Comparison of ENCODE assay signal across 24 mouse cellular contexts in genomic region chr6:107474125-107474524, GRCm38 (mm10). TPM values are rescaled to one million over a fixed set of nuclear protein-coding genes. Genes with fewer than 3 reads are reported as not detected.
DNase-seq lines count a peak whose midpoint lies in the region; ATAC-seq and TF ChIP-seq lines count a peak whose summit lies in the region.
"Had no signal": no experiment of that assay in that cellular context is flagged by ENCODE, and none has a peak within 500 bp of the region (broad histone marks: within the 10 kb centered on the region; RNA-seq: fewer than 3 reads in every experiment).

No protein-coding gene starts in this region.

- no peaks in the 10 kb centered on the region for H3K9me3 ChIP-seq in embryonic facial prominence, embryonic 14.5 days (ENCODE audit: control insufficient read depth, low read length)
- no peaks in the 10 kb centered on the region for H3K9me3 ChIP-seq in embryonic facial prominence, embryonic 10.5 days
- no peaks in the 10 kb centered on the region for H3K9me3 ChIP-seq in hindbrain, postnatal 0 days (ENCODE audit: low read length)
- no peaks in the 10 kb centered on the region for H3K9me3 ChIP-seq in hindbrain, embryonic 16.5 days (ENCODE audit: control insufficient read depth, low read length)
- H3K9me3 ChIP-seq in midbrain, postnatal 0 days (ENCODE audit: low read length) = no peaks in the 10 kb centered on the region
- no peaks in the 10 kb centered on the region for H3K9me3 ChIP-seq in midbrain, embryonic 15.5 days
- H3K9me3 ChIP-seq: embryonic facial prominence, embryonic 13.5 days; heart, embryonic 15.5 days; hindbrain, embryonic 13.5 days had no signal

- no peak for TF ChIP-seq CTCF in hindbrain, postnatal 0 days (IDR thresholded peaks at IDR 0.05; ENCODE audit: low read depth)
- TF ChIP-seq CTCF in midbrain, postnatal 0 days (IDR thresholded peaks at IDR 0.05) = no peak

- no peak overlapping the region for H3K27ac ChIP-seq in embryonic facial prominence, embryonic 14.5 days (replicated peaks; ENCODE audit: low read depth, low read length)
- H3K27ac ChIP-seq in embryonic facial prominence, embryonic 10.5 days (replicated peaks) = no peak overlapping the region
- H3K27ac ChIP-seq in hindbrain, postnatal 0 days = no peak overlapping the region
- H3K27ac ChIP-seq in hindbrain, embryonic 16.5 days (ENCODE audit: low read depth, low read length) = no peak overlapping the region
- H3K27ac ChIP-seq in midbrain, postnatal 0 days (ENCODE audit: low read depth, low read length) = no peak overlapping the region
- no peak overlapping the region for H3K27ac ChIP-seq in midbrain, embryonic 15.5 days
- H3K27ac ChIP-seq: embryonic facial prominence, embryonic 13.5 days; heart, adult 2 months; heart, embryonic 15.5 days; hindbrain, embryonic 13.5 days had no signal

- DNase-seq in embryonic facial prominence, embryonic 14.5 days (ENCODE audit: low spot score) = peak; percentile 70
- DNase-seq in embryonic facial prominence, embryonic 10.5 days (ENCODE audit: low spot score) = no peak
- peak; percentile 12 for DNase-seq in hindbrain, postnatal 0 days (ENCODE audit: low spot score)
- DNase-seq in midbrain, postnatal 0 days (ENCODE audit: low spot score) = peak; percentile 4
- DNase-seq in spleen, postnatal 14 days (ENCODE audit: low spot score in 2 of 2) = no peak
- DNase-seq: adrenal gland, adult 8-10 months; adrenal gland, postnatal 36 days; B cell, adult 2 months; cerebellum, adult 11 months; cerebellum, adult 8-10 months; cerebellum, postnatal 14 days; gastrocnemius, postnatal 14 days; heart, adult 2 months; heart, postnatal 14 days had no signal

- H3K4me3 ChIP-seq in embryonic facial prominence, embryonic 14.5 days (ENCODE audit: low read depth, low read length) = no peak overlapping the region
- H3K4me3 ChIP-seq in embryonic facial prominence, embryonic 10.5 days = no peak overlapping the region
- no peak overlapping the region for H3K4me3 ChIP-seq in hindbrain, postnatal 0 days (ENCODE audit: low read length)
- H3K4me3 ChIP-seq in hindbrain, embryonic 16.5 days (ENCODE audit: low read length) = no peak overlapping the region
- no peak overlapping the region for H3K4me3 ChIP-seq in midbrain, postnatal 0 days (ENCODE audit: low read depth, low read length)
- no peak overlapping the region for H3K4me3 ChIP-seq in midbrain, embryonic 15.5 days
- H3K4me3 ChIP-seq: embryonic facial prominence, embryonic 13.5 days; heart, adult 2 months; heart, embryonic 15.5 days; hindbrain, embryonic 13.5 days had no signal

- H3K9ac ChIP-seq in embryonic facial prominence, embryonic 14.5 days (ENCODE audit: low read depth, low read length) = no peak overlapping the region
- H3K9ac ChIP-seq in hindbrain, postnatal 0 days (replicated peaks; ENCODE audit: low read length) = no peak overlapping the region
- H3K9ac ChIP-seq in hindbrain, embryonic 16.5 days (ENCODE audit: low read depth, low read length) = no peak overlapping the region
- H3K9ac ChIP-seq in midbrain, postnatal 0 days (replicated peaks; ENCODE audit: low read length, poor library complexity, severe bottlenecking) = no peak overlapping the region
- H3K9ac ChIP-seq in midbrain, embryonic 15.5 days = no peak overlapping the region
- H3K9ac ChIP-seq: embryonic facial prominence, embryonic 13.5 days; heart, embryonic 15.5 days; hindbrain, embryonic 13.5 days had no signal

- 73% methylated on average over 4 of the region's 4 CpGs for WGBS in embryonic facial prominence, embryonic 14.5 days
- 86% methylated on average over 4 of the region's 4 CpGs for WGBS in embryonic facial prominence, embryonic 10.5 days
- WGBS in hindbrain, postnatal 0 days = 73% methylated on average over 4 of the region's 4 CpGs
- 70% methylated on average over 4 of the region's 4 CpGs for WGBS in hindbrain, embryonic 16.5 days
- 71% methylated on average over 4 of the region's 4 CpGs for WGBS in midbrain, postnatal 0 days
- 76% methylated on average over 4 of the region's 4 CpGs for WGBS in midbrain, embryonic 15.5 days

- H3K4me2 ChIP-seq in embryonic facial prominence, embryonic 14.5 days (ENCODE audit: low read depth, low read length) = no peak overlapping the region
- no peak overlapping the region for H3K4me2 ChIP-seq in hindbrain, postnatal 0 days (ENCODE audit: low read depth, low read length)
- H3K4me2 ChIP-seq in hindbrain, embryonic 16.5 days (ENCODE audit: low read length) = no peak overlapping the region
- H3K4me2 ChIP-seq in midbrain, postnatal 0 days (ENCODE audit: low read depth, low read length, poor library complexity, severe bottlenecking) = no peak overlapping the region
- H3K4me2 ChIP-seq in midbrain, embryonic 15.5 days = no peak overlapping the region
- H3K4me2 ChIP-seq: embryonic facial prominence, embryonic 13.5 days; heart, embryonic 11.5 days; heart, embryonic 15.5 days; hindbrain, embryonic 13.5 days had no signal

- H3K36me3 ChIP-seq in embryonic facial prominence, embryonic 14.5 days (ENCODE audit: control insufficient read depth, insufficient read depth, low read length) = no peaks in the 10 kb centered on the region
- H3K36me3 ChIP-seq in embryonic facial prominence, embryonic 10.5 days (replicated peaks) = no peaks in the 10 kb centered on the region
- H3K36me3 ChIP-seq in hindbrain, postnatal 0 days (ENCODE audit: insufficient read depth, low read length) = no peaks in the 10 kb centered on the region
- no peaks in the 10 kb centered on the region for H3K36me3 ChIP-seq in hindbrain, embryonic 16.5 days (ENCODE audit: control insufficient read depth, insufficient read depth, low read length)
- no peaks in the 10 kb centered on the region for H3K36me3 ChIP-seq in midbrain, postnatal 0 days (ENCODE audit: insufficient read depth, low read length)
- no peaks in the 10 kb centered on the region for H3K36me3 ChIP-seq in midbrain, embryonic 15.5 days (replicated peaks)
- H3K36me3 ChIP-seq: embryonic facial prominence, embryonic 13.5 days; G1E; heart, embryonic 15.5 days; hindbrain, embryonic 13.5 days had no signal

- no peaks in the 10 kb centered on the region for H3K27me3 ChIP-seq in embryonic facial prominence, embryonic 14.5 days (replicated peaks; ENCODE audit: control insufficient read depth, insufficient read depth, low read length)
- H3K27me3 ChIP-seq in embryonic facial prominence, embryonic 10.5 days (replicated peaks; ENCODE audit: low read depth, poor library complexity, severe bottlenecking) = no peaks in the 10 kb centered on the region
- H3K27me3 ChIP-seq in hindbrain, postnatal 0 days (ENCODE audit: insufficient read depth, low read length) = no peaks in the 10 kb centered on the region
- H3K27me3 ChIP-seq in hindbrain, embryonic 16.5 days (replicated peaks; ENCODE audit: control insufficient read depth, insufficient read depth, low read length) = no peaks in the 10 kb centered on the region
- no peaks in the 10 kb centered on the region for H3K27me3 ChIP-seq in midbrain, postnatal 0 days (ENCODE audit: insufficient read depth, low read length)
- no peaks in the 10 kb centered on the region for H3K27me3 ChIP-seq in midbrain, embryonic 15.5 days (replicated peaks)
- H3K27me3 ChIP-seq: embryonic facial prominence, embryonic 13.5 days; heart, embryonic 15.5 days; hindbrain, embryonic 13.5 days had no signal

- ATAC-seq in embryonic facial prominence, embryonic 14.5 days (ENCODE audit: low read depth) = peak; percentile 83; the same call in 1 of the 2 replicates
- ATAC-seq in hindbrain, postnatal 0 days = no peak
- ATAC-seq in hindbrain, embryonic 16.5 days = no peak
- no peak for ATAC-seq in midbrain, postnatal 0 days (ENCODE audit: low FRiP score)
- no peak for ATAC-seq in midbrain, embryonic 15.5 days (replicated peaks)
- ATAC-seq: CD4-positive, CD25-positive, alpha-beta regulatory T cell, adult 4 months had no signal

- H3K4me1 ChIP-seq in embryonic facial prominence, embryonic 14.5 days (ENCODE audit: control insufficient read depth, insufficient read depth, low read length) = no peaks in the 10 kb centered on the region
- H3K4me1 ChIP-seq in embryonic facial prominence, embryonic 10.5 days = no peaks in the 10 kb centered on the region
- H3K4me1 ChIP-seq in hindbrain, postnatal 0 days (ENCODE audit: insufficient read depth, low read length) = no peaks in the 10 kb centered on the region
- no peaks in the 10 kb centered on the region for H3K4me1 ChIP-seq in hindbrain, embryonic 16.5 days (ENCODE audit: control insufficient read depth, insufficient read depth, low read depth, low read length)
- no peaks in the 10 kb centered on the region for H3K4me1 ChIP-seq in midbrain, postnatal 0 days (ENCODE audit: insufficient read depth, low read length)
- H3K4me1 ChIP-seq in midbrain, embryonic 15.5 days = no peaks in the 10 kb centered on the region
- H3K4me1 ChIP-seq: heart, embryonic 15.5 days; hindbrain, embryonic 13.5 days had no signal

RNA-seq across cellular contexts. Expression of gene Lrrn1, which starts 55.4 kb away (rescaled TPM):
- polyA plus RNA-seq in embryonic facial prominence, embryonic 14.5 days (2014; fragmentation: Nextera tagmentation; extraction: Ambion mirVana) = 71.5 and 77.5 TPM in 2 replicates
- polyA plus RNA-seq in embryonic facial prominence, embryonic 10.5 days (2016; fragmentation: Nextera tagmentation; extraction: Ambion mirVana) = 27.4 and 41.5 TPM in 2 replicates
- total RNA-seq in hindbrain, postnatal 0 days (2014; rRNA removed) = 71.2 and 73.5 TPM in 2 replicates
- 58.1 and 60.2 TPM in 2 replicates for polyA plus RNA-seq in hindbrain, postnatal 0 days (2015; fragmentation: Nextera tagmentation; extraction: Ambion mirVana)
- polyA plus RNA-seq in hindbrain, embryonic 16.5 days (2015; fragmentation: Nextera tagmentation; extraction: Ambion mirVana) = 72.7 and 84.0 TPM in 2 replicates
- total RNA-seq in midbrain, postnatal 0 days (2014; rRNA removed) = 63.7 and 64.6 TPM in 2 replicates
- polyA plus RNA-seq in midbrain, postnatal 0 days (2015; fragmentation: Nextera tagmentation; extraction: Ambion mirVana) = 46.9 and 50.6 TPM in 2 replicates
- polyA plus RNA-seq in midbrain, embryonic 15.5 days (2015; fragmentation: Nextera tagmentation; extraction: Ambion mirVana) = 58.2 and 58.4 TPM in 2 replicates
- total RNA-seq: common myeloid progenitor, adult 5-6 weeks; G1E; hematopoietic stem cell, adult 5-6 weeks had no signal
- polyA plus RNA-seq: CD4-positive, CD25-positive, alpha-beta regulatory T cell, adult 4 months; G1E had no signal

Comparison
In these comparisons a context has a peak if more than half of its experiments do, and no peak if none do; other contexts are left out.
1. DNase-seq: peak in embryonic facial prominence, embryonic 14.5 days (single experiment), hindbrain, postnatal 0 days (single experiment) and midbrain, postnatal 0 days (single experiment); none in embryonic facial prominence, embryonic 10.5 days (single experiment) and spleen, postnatal 14 days (0 of 2).